Mouse (Mus musculus): ENCODE results near the gene A530016L24Rik. TPM values are rescaled to one million over a fixed set of nuclear protein-coding genes. Genes with fewer than 3 reads are reported as not detected.

A530016L24Rik gene
- total RNA-seq, 2 experiments from 2014 or later: 0.32 to 0.56 TPM

- DNase-seq (ENCODE audit: extremely low spot score in 1 of 2, low spot score in 1 of 2): no peak
Measured at GRCm38 (mm10) chr12:112544946-112545701, 55.9 kb downstream of the A530016L24Rik start.

GRCm38 (mm10) chr12:112546110-112546509 lies 56.9 kb downstream of the A530016L24Rik start:
- no peak for DNase-seq (ENCODE audit: extremely low spot score in 1 of 2, low spot score in 1 of 2)

- no peak for DNase-seq (ENCODE audit: extremely low spot score in 1 of 2, low spot score in 1 of 2)
Measured at GRCm38 (mm10) chr12:112549287-112549686, 60.0 kb downstream of the A530016L24Rik start.

Other genes with a start within 250 kb of the A530016L24Rik start
- gene Tmem179, start 27.3 kb downstream of the A530016L24Rik start, total RNA-seq (2021): 100 to 1,000 TPM; 113 to 133 TPM
- 100 to 1,000 TPM; 116 to 146 TPM for gene Inf2, start 99.3 kb downstream of the A530016L24Rik start, total RNA-seq (2021)
- gene Adssl1, start 130.6 kb downstream of the A530016L24Rik start, total RNA-seq (2021): 10 to 100 TPM; 11.4 to 12.9 TPM
- gene Siva1, start 155.2 kb downstream of the A530016L24Rik start, total RNA-seq (2021): 10 to 100 TPM; 20.0 to 21.9 TPM
- gene Akt1, start 185.4 kb downstream of the A530016L24Rik start, total RNA-seq (2021): 100 to 1,000 TPM; 147 to 158 TPM
- gene Zbtb42, start 189.4 kb downstream of the A530016L24Rik start, total RNA-seq (2021): under 1 TPM; 0.40 to 0.76 TPM
- gene Cep170b, start 231.0 kb downstream of the A530016L24Rik start, total RNA-seq (2021): 100 to 1,000 TPM; 180 to 192 TPM